Mouse (Mus musculus): Measurements from ENCODE around the gene Tm9sf1. TPM values are rescaled to one million over a fixed set of nuclear protein-coding genes. Genes with fewer than 3 reads are reported as not detected.

Tm9sf1 gene
- polyA plus RNA-seq, 1 experiment from 2014 or later, result 109 TPM

DNA sequence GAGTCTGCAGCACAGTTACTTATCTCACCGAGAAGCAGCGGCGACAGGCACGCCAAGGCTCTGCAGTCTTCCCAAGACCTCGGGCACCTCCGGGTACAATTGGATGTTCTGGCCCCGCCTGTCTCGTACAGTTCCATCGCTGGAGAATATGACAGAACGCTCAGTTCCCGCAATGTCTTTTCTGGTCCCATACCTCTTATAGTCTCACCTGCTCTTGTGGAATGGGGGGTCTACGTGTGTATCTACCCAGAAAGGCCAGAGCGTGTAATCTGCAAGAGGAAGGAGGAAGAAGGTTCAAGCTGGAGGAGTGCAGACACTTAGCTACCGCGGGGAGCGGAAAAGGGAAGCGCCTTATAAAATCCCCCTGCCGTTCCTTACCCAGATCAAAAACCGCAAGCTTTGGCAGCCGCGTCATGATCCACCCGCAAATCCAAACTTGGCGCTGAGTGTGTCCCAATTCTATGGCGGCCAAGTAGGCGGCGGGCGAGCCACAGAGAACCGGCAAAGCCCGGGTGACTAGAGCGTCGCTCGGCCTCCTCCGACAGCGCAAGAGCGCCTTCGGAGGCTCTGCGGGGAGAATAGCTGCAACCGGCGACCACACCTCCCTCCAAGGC, 16.5 kb upstream of the Tm9sf1 start, which contains the start of gene Mdp1:
Gene Mdp1 (minus strand): TSS at position 549 of the 614 bp plus-strand sequence.
- ChIA-PET POLR2A (interaction anchor here (0.7 to 1.6 kb wide), 3 partner anchors 10 to 25 kb away, joined by 3 to 5 read pairs (median 3); no protein-coding TSS in a partner anchor), CTCF (interaction anchor here (0.6 to 2.8 kb wide), 6 partner anchors 9 to 84 kb away, joined by 3 to 15 read pairs (median 4); partner anchors contain the start of gene Gmpr2)
- H3K27me3 ChIP-seq, result no peaks in the 10 kb centered on the region
- in situ Hi-C loops (cut with MboI; ENCODE audit: low pct_unique_long_range_greater_than_20kb), result no loop called here
- DNase-seq (ENCODE audit: low read depth, low spot score) (no peak), ATAC-seq (peak; percentile 89)
- TF ChIP-seq CTCF (IDR thresholded peaks at IDR 0.05), result peak; percentile 85

DNA sequence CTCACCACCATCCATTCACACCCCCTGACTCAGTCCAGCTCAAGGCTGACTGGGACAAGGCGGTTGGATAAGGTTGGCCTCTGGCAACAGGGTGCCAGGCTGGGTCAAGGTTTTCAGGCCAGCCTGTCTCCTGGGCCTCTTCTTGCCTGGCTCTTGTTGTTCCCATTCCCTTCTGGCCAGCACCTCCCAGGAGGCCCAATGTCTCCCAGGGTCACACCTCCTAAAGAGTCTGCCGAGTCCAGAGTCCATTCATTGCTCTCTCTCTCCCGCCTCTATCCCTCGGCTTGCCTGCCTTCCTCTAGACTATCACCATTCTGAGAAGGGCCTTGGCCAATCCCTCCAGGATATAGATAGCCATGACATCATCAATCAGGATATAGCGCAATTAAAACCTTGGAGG, 14.4 kb upstream of the Tm9sf1 start:
- ATAC-seq (no peak), DNase-seq (ENCODE audit: low read depth, low spot score) (no peak)
- ChIA-PET CTCF (no interaction called here), POLR2A (interaction anchor here (0.6 to 1.2 kb wide), 2 partner anchors 8 to 18 kb away, joined by 3 to 4 read pairs; partner anchors contain the start of gene Tssk4)
- no peaks in the 10 kb centered on the region for H3K27me3 ChIP-seq
- in situ Hi-C loops (cut with MboI; ENCODE audit: low pct_unique_long_range_greater_than_20kb), result no loop called here
- TF ChIP-seq CTCF (IDR thresholded peaks at IDR 0.05), result no peak

DNA sequence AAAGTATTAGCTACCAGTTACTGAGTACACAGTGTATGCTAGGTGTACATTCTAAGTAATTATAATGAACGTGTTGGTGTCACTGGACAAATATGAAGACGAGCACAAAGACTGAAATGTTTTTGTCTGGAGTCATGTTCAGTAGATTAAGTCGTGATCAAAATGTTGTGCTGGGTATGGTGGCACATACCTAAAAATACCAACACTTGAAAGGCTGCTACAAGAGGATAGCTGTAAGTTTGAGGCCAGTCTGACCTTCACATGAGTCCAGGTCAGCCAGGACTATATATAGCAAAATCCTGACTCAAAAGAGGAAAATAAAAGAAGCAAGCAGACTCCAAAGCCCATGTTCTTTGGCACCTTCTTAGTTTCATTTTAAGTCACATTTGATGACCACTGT, 13.3 kb upstream of the Tm9sf1 start:
- DNase-seq (ENCODE audit: low read depth, low spot score), result no peak
- POLR2A ChIA-PET, result no interaction called here
- in situ Hi-C loops (cut with MboI; ENCODE audit: low pct_unique_long_range_greater_than_20kb), result no loop called here
- TF ChIP-seq CTCF (IDR thresholded peaks at IDR 0.05), result no peak
- ATAC-seq, result no peak
- no peaks in the 10 kb centered on the region for H3K27me3 ChIP-seq
- CTCF ChIA-PET, result interaction anchor here (1.3 kb wide), 1 partner anchor 10 kb away, joined by 3 read pairs; no protein-coding TSS in a partner anchor

DNA sequence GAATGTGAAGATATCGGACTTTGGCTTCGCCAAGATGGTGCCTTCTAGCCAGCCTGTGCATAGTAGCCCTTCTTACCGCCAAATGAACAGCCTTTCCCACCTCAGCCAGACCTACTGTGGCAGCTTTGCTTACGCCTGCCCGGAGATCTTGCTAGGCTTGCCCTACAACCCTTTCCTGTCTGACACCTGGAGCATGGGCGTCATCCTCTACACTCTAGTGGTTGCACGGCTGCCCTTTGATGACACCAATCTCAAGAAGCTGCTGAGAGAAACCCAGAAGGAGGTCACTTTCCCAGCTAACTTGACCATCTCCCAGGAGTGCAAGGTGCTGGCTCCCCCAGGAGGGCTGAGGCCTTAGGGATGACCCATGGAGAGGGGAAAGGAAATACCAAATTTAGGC, 7.9 kb upstream of the Tm9sf1 start:
- POLR2A ChIA-PET, result no interaction called here
- in situ Hi-C loops (cut with MboI; ENCODE audit: low pct_unique_long_range_greater_than_20kb), result no loop called here
- CTCF ChIA-PET, result interaction anchor here (1.5 kb wide), 1 partner anchor 8 kb away, joined by 5 read pairs; the partner anchor contains the start of gene Mdp1
- DNase-seq (ENCODE audit: low read depth, low spot score), result no peak
- TF ChIP-seq CTCF (IDR thresholded peaks at IDR 0.05), result no peak
- ATAC-seq, result no peak
- no peaks in the 10 kb centered on the region for H3K27me3 ChIP-seq

DNA sequence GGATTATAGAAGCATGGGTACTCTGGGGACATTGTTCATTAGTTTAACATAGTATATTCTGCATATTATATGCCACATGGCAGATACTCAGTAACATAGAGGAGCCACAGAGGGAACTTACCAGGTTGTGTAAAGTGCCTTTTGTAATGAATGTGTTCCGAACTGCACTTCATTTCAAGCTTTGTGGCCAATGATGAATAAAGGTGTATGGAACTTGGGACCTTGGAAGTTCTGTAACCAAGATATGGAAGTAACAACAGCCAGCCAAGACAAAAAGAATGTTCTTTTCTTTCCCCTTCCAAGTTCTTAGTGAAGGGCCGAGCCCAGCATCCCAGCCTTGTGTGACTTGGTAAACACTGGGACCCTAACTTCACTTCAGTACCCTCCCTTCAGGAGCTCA, 6.3 kb upstream of the Tm9sf1 start, which contains the start of gene Tssk4:
Gene Tssk4 (plus strand): TSS at position 301 of the 400 bp plus-strand sequence.
- no peak for TF ChIP-seq CTCF (IDR thresholded peaks at IDR 0.05)
- CTCF ChIA-PET, result interaction anchor here (1.1 kb wide), 1 partner anchor 21 kb away, joined by 5 read pairs; no protein-coding TSS in a partner anchor

DNA sequence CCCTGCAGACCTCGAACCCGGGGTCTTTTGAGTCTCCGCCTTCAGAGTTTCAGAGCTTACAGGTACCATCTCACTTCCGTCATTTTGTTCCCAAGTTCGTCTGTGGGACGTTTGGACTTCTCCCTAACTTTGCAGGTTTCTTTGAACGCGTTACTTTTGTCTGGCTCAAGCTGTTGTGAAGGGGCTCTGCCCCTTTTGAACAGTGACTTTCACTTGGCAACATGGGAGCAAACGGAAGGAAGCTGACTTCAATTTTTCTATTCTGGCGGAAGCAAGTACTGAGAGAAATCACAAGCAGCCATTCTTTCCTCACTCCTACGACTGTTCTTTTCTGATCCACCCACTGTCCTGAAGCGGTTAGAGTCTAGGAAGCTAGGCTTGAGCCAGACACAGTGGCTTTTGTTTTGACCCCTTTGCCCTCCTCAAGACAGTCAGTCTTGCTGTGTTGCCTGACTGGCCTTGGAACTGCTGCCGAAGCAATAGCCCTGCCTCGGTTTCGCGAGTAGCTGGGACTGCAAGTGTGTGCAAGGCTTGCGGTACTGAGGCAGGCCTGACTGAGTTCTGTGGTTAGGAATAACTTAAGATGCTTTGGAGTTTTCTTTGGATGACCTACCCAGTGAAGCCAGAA, 769 bp upstream of the Tm9sf1 start:
- ATAC-seq (no peak), DNase-seq (ENCODE audit: low read depth, low spot score) (no peak)
- no peaks in the 10 kb centered on the region for H3K27me3 ChIP-seq
- ChIA-PET POLR2A (interaction anchor here (0.7 kb wide), 1 partner anchor 9 kb away, joined by 3 read pairs; no protein-coding TSS in a partner anchor), CTCF (interaction anchor here (0.6 to 3.0 kb wide), 2 partner anchors 9 to 16 kb away, joined by 3 to 15 read pairs; partner anchors contain the start of genes Ipo4 and Mdp1)
- in situ Hi-C loops (cut with MboI; ENCODE audit: low pct_unique_long_range_greater_than_20kb), result no loop called here
- TF ChIP-seq CTCF (IDR thresholded peaks at IDR 0.05), result no peak

More for the DNA sequence above, 6.3 kb upstream of the Tm9sf1 start, which contains the start of gene Tssk4:
- DNase-seq (ENCODE audit: low read depth, low spot score), result no peak
- ATAC-seq, result no peak
- in situ Hi-C loops (cut with MboI; ENCODE audit: low pct_unique_long_range_greater_than_20kb), result no loop called here
- H3K27me3 ChIP-seq, result no peaks in the 10 kb centered on the region
- POLR2A ChIA-PET, result interaction anchor here (0.9 kb wide), 1 partner anchor 8 kb away, joined by 4 read pairs; no protein-coding TSS in a partner anchor

DNA sequence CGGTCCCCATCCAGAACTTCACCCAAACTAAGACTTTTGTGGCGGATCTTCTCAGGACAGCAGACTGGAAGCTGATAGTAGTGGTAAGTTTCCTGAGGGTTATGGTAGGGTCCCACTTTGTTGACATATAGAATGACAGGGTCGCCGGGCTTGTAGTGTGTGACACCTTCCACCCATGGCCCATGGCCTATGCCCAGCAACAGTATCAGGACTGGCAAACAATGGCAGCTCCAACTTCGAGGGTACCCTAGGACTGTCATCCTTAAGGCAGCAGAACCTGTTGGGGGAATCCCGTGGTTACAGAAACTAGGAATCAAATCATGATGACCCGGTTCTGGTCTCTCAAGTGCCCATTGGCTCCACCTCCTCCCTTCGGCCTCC, 937 bp downstream of the Tm9sf1 start:
- H3K27me3 ChIP-seq, result no peaks in the 10 kb centered on the region
- CTCF ChIA-PET, result interaction anchor here (0.6 kb wide), 1 partner anchor 18 kb away, joined by 3 read pairs; no protein-coding TSS in a partner anchor
- POLR2A ChIA-PET, result interaction anchor here (0.6 kb wide), 1 partner anchor 33 kb away, joined by 5 read pairs; no protein-coding TSS in a partner anchor
- in situ Hi-C loops (cut with MboI; ENCODE audit: low pct_unique_long_range_greater_than_20kb), result no loop called here
- DNase-seq (ENCODE audit: low read depth, low spot score) (no peak), ATAC-seq (no peak)
- TF ChIP-seq CTCF (IDR thresholded peaks at IDR 0.05), result no peak

DNA sequence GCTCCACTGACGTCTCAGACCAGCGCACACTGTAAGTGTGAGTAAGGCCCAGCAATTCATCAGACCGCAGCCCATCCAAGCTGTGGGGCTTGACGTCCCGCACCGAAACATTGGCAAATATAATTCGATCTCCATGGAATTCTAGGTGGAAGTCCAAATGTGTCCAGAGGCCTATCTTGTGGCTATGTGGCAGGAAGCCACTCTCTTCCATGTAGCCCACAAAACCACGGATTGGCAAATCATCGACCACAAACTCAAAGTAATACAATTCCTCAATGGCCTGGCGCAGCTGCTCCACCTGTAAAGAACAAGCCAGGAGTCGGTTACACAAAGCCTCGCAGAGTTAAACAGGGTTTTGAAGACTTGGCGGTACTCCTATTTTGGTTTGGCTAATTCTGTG, 2.3 kb downstream of the Tm9sf1 start:
- ChIA-PET CTCF (no interaction called here), POLR2A (no interaction called here)
- H3K27me3 ChIP-seq, result no peaks in the 10 kb centered on the region
- in situ Hi-C loops (cut with MboI; ENCODE audit: low pct_unique_long_range_greater_than_20kb), result no loop called here
- no peak for TF ChIP-seq CTCF (IDR thresholded peaks at IDR 0.05)
- DNase-seq (ENCODE audit: low read depth, low spot score) (no peak), ATAC-seq (no peak)

DNA sequence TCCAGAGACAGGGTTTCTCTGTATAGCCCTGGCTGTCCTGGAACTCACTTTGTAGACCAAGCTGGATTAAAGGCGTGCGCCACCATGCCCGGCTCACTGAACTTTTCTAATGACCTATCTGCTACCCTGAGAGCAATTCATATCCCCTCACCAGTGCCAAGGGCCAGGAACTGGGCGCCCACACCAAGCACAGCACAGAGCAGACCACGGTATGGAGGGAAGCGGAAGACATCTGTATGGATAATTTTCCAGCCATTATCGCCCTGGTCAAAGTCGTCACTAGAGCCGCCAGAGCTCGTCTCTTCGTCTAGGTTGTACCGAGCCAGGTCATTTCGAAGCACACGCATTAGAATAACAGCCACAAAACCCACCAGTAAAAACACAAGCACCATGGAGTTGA, 2.8 kb downstream of the Tm9sf1 start:
- ChIA-PET CTCF (no interaction called here), POLR2A (interaction anchor here (0.6 kb wide), 1 partner anchor 25 kb away, joined by 5 read pairs; no protein-coding TSS in a partner anchor)
- DNase-seq (ENCODE audit: low read depth, low spot score), result no peak
- in situ Hi-C loops (cut with MboI; ENCODE audit: low pct_unique_long_range_greater_than_20kb), result no loop called here
- no peak for TF ChIP-seq CTCF (IDR thresholded peaks at IDR 0.05)
- no peaks in the 10 kb centered on the region for H3K27me3 ChIP-seq
- ATAC-seq, result no peak

DNA sequence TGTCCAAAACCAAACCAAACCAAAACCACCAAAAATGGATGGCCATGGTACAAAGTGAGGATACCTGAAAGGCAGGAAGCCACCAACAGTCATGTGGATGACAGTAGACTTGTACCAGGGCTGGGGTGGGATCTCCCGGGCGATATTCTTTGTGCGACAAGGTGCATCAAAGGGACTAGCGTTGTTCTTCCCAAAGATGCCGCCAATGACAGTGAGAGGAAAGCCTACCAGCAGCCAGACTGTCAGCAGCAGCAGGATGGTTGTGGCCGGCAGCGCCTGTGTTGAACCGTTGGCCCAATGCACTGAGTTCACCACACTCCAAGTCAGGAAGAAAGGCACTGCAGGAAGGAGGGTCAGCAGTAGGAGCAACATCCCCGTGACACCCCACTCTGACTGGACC, 5.8 kb downstream of the Tm9sf1 start, which contains the start of gene Gm49378:
Gene Gm49378 (minus strand): TSS at position 101 of the 400 bp plus-strand sequence.
- in situ Hi-C loops (cut with MboI; ENCODE audit: low pct_unique_long_range_greater_than_20kb), result no loop called here
- no peak for TF ChIP-seq CTCF (IDR thresholded peaks at IDR 0.05)

More for the DNA sequence above, 5.8 kb downstream of the Tm9sf1 start, which contains the start of gene Gm49378:
- CTCF ChIA-PET, result no interaction called here
- POLR2A ChIA-PET, result no interaction called here
- DNase-seq (ENCODE audit: low read depth, low spot score) (no peak), ATAC-seq (no peak)
- no peaks in the 10 kb centered on the region for H3K27me3 ChIP-seq

Data from Patski (cell line).